Mouse (Mus musculus): ENCODE measurements around the gene Phf23. TPM values are rescaled to one million over a fixed set of nuclear protein-coding genes. Genes with fewer than 3 reads are reported as not detected.
A peak's percentile ranks its signal among the peaks of the same experiment; 100 is the strongest.

The Phf23 gene
- polyA plus RNA-seq, 1 experiment: 75.6 TPM

DNA sequence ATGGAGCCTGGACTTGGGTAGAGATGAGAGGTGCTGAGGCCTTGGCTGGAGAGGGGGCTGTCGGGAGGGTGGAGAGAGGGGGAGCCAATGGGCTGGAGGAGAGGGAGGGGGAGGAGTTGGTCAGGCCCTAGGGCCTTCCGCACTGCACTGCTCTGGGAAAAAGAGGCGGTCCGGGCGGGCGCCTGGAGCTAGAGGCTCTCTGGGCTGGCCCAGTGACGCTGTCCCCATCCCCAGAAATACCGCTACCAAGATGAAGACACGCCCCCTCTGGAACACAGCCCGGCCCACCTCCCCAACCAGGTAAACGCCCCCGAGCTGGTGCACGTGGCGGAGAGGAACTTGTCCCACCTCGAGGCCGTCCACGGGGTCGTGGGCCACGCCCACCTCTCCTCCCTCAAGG lies 31.1 kb downstream of the Phf23 start:
- H3K9me3 ChIP-seq (replicated peaks; ENCODE audit: control insufficient read depth, insufficient read depth, low read length, poor library complexity, severe bottlenecking): no peaks in the 10 kb centered on the region
- no peaks in the 10 kb centered on the region for H3K27me3 ChIP-seq (ENCODE audit: control insufficient read depth, insufficient read depth, low read length, poor library complexity, severe bottlenecking)
- peaks cover 5% of the 10 kb centered on the region for H3K4me1 ChIP-seq (ENCODE audit: control insufficient read depth, insufficient read depth, low read length)
- H3K9ac ChIP-seq (ENCODE audit: low read depth, poor library complexity, severe bottlenecking): peak overlapping the region; percentile 23; the same call in 1 of the 2 replicates
- H3K27ac ChIP-seq (ENCODE audit: insufficient read depth, low read length): no peak overlapping the region
- TF ChIP-seq POLR2A (IDR thresholded peaks at IDR 0.05; ENCODE audit: insufficient read depth, low read length) (no peak), CTCF (IDR thresholded peaks at IDR 0.05; ENCODE audit: low read depth, low read length) (no peak), EP300 (IDR thresholded peaks at IDR 0.05; ENCODE audit: insufficient read depth, low read depth, low read length) (peak; percentile 49; the same call in 1 of the 2 replicates)
- H3K4me3 ChIP-seq (ENCODE audit: low read depth, low read length): peak overlapping the region; percentile 10; the same call in 1 of the 2 replicates
- no peaks in the 10 kb centered on the region for H3K36me3 ChIP-seq (ENCODE audit: control insufficient read depth, insufficient read depth, low read length, poor library complexity, severe bottlenecking)

- Histone ChIP-seq H3K27me3 (ENCODE audit: control insufficient read depth, insufficient read depth, low read length, poor library complexity, severe bottlenecking) (no peaks in the 10 kb centered on the region), H3K27ac (ENCODE audit: insufficient read depth, low read length) (no peak overlapping the region), H3K9ac (ENCODE audit: low read depth, poor library complexity, severe bottlenecking) (0 out of 2 replicates have a peak overlapping the region, but pooled peaks have one; percentile 23), H3K9me3 (replicated peaks; ENCODE audit: control insufficient read depth, insufficient read depth, low read length, poor library complexity, severe bottlenecking) (no peaks in the 10 kb centered on the region), H3K36me3 (ENCODE audit: control insufficient read depth, insufficient read depth, low read length, poor library complexity, severe bottlenecking) (no peaks in the 10 kb centered on the region), H3K4me3 (ENCODE audit: low read depth, low read length) (0 out of 2 replicates have a peak overlapping the region, but pooled peaks have one; percentile 5), H3K4me1 (ENCODE audit: control insufficient read depth, insufficient read depth, low read length) (peaks cover 5% of the 10 kb centered on the region)
- TF ChIP-seq EP300 (IDR thresholded peaks at IDR 0.05; ENCODE audit: insufficient read depth, low read depth, low read length) (no peak), CTCF (IDR thresholded peaks at IDR 0.05; ENCODE audit: low read depth, low read length) (no peak), POLR2A (IDR thresholded peaks at IDR 0.05; ENCODE audit: insufficient read depth, low read length) (no peak)
These were observed 31.8 kb downstream of the Phf23 start for GRCm38 (mm10) chr11:70027397-70027796.

GRCm38 (mm10) chr11:70028401-70029129 lies 33.0 kb downstream of the Phf23 start:
- Histone ChIP-seq H3K27ac (ENCODE audit: insufficient read depth, low read length) (no peak overlapping the region), H3K9me3 (replicated peaks; ENCODE audit: control insufficient read depth, insufficient read depth, low read length, poor library complexity, severe bottlenecking) (no peaks in the 10 kb centered on the region), H3K9ac (ENCODE audit: low read depth, poor library complexity, severe bottlenecking) (no peak overlapping the region), H3K36me3 (ENCODE audit: control insufficient read depth, insufficient read depth, low read length, poor library complexity, severe bottlenecking) (no peaks in the 10 kb centered on the region), H3K4me1 (ENCODE audit: control insufficient read depth, insufficient read depth, low read length) (peaks cover 5% of the 10 kb centered on the region), H3K4me3 (ENCODE audit: low read depth, low read length) (no peak overlapping the region), H3K27me3 (ENCODE audit: control insufficient read depth, insufficient read depth, low read length, poor library complexity, severe bottlenecking) (no peaks in the 10 kb centered on the region)
- no peak for TF ChIP-seq POLR2A (IDR thresholded peaks at IDR 0.05; ENCODE audit: insufficient read depth, low read length)
- no peak for TF ChIP-seq CTCF (IDR thresholded peaks at IDR 0.05; ENCODE audit: low read depth, low read length)
- no peak for TF ChIP-seq EP300 (IDR thresholded peaks at IDR 0.05; ENCODE audit: insufficient read depth, low read depth, low read length)

DNA sequence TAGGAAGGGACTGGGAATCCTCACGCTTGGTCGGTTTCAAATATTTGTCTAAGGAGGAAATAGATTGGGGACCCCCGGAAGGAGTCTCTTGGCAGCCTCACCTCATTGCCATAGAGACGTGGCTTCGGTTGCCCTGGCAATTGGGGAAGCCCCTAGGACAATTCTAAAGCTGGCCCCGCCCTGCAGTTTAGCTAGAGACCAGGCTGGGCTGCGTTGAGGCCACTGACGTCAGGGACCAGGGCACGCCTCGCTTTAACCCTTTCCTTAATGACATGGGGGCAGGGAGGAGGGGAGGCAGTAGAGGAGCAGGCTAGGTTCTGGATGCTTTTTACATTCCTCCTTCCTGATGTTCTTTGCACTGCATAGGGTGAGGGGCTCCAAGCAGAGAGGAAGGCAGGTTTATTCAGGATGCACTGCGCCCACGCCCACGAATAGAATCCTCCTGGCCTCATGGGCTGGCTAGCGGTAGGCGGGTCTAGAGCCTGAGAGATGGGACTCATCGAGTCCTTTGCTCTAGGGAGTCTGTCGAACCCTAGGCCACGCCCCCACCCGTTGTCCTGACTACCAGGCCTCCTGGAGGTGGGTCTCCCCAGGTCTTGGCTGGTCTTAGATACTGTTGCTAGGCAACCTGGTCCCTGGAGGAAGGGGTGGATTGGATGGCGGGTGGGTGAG lies 33.7 kb downstream of the Phf23 start:
- peaks cover 5% of the 10 kb centered on the region for H3K4me1 ChIP-seq (ENCODE audit: control insufficient read depth, insufficient read depth, low read length)
- H3K4me3 ChIP-seq (ENCODE audit: low read depth, low read length): peak overlapping the region; percentile 62
- H3K9ac ChIP-seq (ENCODE audit: low read depth, poor library complexity, severe bottlenecking): no peak overlapping the region
- no peak overlapping the region for H3K27ac ChIP-seq (ENCODE audit: insufficient read depth, low read length)
- TF ChIP-seq CTCF (IDR thresholded peaks at IDR 0.05; ENCODE audit: low read depth, low read length): no peak
- TF ChIP-seq EP300 (IDR thresholded peaks at IDR 0.05; ENCODE audit: insufficient read depth, low read depth, low read length): no peak
- no peak for TF ChIP-seq POLR2A (IDR thresholded peaks at IDR 0.05; ENCODE audit: insufficient read depth, low read length)
- no peaks in the 10 kb centered on the region for H3K9me3 ChIP-seq (replicated peaks; ENCODE audit: control insufficient read depth, insufficient read depth, low read length, poor library complexity, severe bottlenecking)
- H3K27me3 ChIP-seq (ENCODE audit: control insufficient read depth, insufficient read depth, low read length, poor library complexity, severe bottlenecking): no peaks in the 10 kb centered on the region
- no peaks in the 10 kb centered on the region for H3K36me3 ChIP-seq (ENCODE audit: control insufficient read depth, insufficient read depth, low read length, poor library complexity, severe bottlenecking)

DNA sequence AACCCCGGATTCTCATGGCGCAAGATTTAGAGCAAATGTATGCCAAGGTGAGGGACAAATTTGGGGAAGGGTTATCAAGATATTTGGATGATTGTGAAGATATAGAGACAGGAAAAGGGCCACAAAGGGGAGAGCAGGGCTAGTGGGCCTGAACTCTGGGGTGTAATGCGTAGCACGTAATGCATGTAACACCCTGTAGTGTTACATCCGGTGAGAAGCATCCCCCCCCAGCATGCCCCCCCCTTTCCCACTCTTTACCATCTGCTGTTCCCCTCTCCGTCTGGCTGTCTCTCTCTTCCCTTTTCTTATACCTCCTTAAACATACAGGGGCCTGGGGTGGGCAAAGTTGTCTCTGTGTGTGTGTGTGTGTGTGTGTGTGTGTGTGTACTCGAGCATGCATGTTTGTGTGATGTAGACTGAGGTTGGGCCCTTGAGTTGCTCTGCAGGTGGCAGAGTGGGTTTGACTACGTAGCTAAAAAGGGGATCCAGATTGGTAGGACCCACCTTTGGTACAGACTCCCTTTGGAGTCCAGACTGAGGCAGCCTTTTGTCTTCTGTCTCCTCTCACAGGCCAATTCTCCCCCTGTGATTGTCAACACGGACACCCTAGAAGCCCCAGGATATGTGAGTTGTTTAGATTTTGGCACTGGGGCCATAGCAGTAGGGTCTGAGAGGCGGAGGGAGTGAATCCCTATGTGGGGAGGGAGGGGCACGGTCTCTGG lies 34.4 kb downstream of the Phf23 start:
- Histone ChIP-seq H3K4me3 (ENCODE audit: low read depth, low read length) (no peak overlapping the region), H3K4me1 (ENCODE audit: control insufficient read depth, insufficient read depth, low read length) (peaks cover 5% of the 10 kb centered on the region), H3K36me3 (ENCODE audit: control insufficient read depth, insufficient read depth, low read length, poor library complexity, severe bottlenecking) (no peaks in the 10 kb centered on the region), H3K9ac (ENCODE audit: low read depth, poor library complexity, severe bottlenecking) (no peak overlapping the region), H3K27ac (ENCODE audit: insufficient read depth, low read length) (no peak overlapping the region), H3K27me3 (ENCODE audit: control insufficient read depth, insufficient read depth, low read length, poor library complexity, severe bottlenecking) (no peaks in the 10 kb centered on the region), H3K9me3 (replicated peaks; ENCODE audit: control insufficient read depth, insufficient read depth, low read length, poor library complexity, severe bottlenecking) (no peaks in the 10 kb centered on the region)
- TF ChIP-seq CTCF (IDR thresholded peaks at IDR 0.05; ENCODE audit: low read depth, low read length): no peak
- no peak for TF ChIP-seq POLR2A (IDR thresholded peaks at IDR 0.05; ENCODE audit: insufficient read depth, low read length)
- TF ChIP-seq EP300 (IDR thresholded peaks at IDR 0.05; ENCODE audit: insufficient read depth, low read depth, low read length): no peak
